26 mouse cellular contexts compared by ENCODE assay signal in genomic region chr13:103232171-103232570, GRCm38 (mm10).
"Had no signal": no experiment of that assay in that cellular context is flagged by ENCODE, and none has a peak within 500 bp of the region (broad histone marks: within the 10 kb centered on the region; RNA-seq: fewer than 3 reads in every experiment).

No protein-coding gene starts in this region.

- DNase-seq: cerebellum, adult 2 months; cerebellum, adult 8-10 months; cerebellum, adult 9-10 months; cerebellum, adult 9-11 months; cerebellum, postnatal 10 days; cerebellum, postnatal 14 days; cerebellum, postnatal 25 days; cerebellum, postnatal 36 days; embryo, embryonic 11 days; forebrain, postnatal 0 days; gastrocnemius, adult 2 months; gastrocnemius, postnatal 10 days; gastrocnemius, postnatal 14 days; gastrocnemius, postnatal 25 days; gastrocnemius, postnatal 36 days; heart, adult 18-20 months; heart, adult 2 months had no signal

- H3K36me3 ChIP-seq: embryonic facial prominence, embryonic 10.5 days; embryonic facial prominence, embryonic 12.5 days; embryonic facial prominence, embryonic 13.5 days; embryonic facial prominence, embryonic 15.5 days; forebrain, embryonic 10.5 days; forebrain, embryonic 12.5 days; forebrain, embryonic 15.5 days had no signal

- H3K27me3 ChIP-seq: embryonic facial prominence, embryonic 12.5 days; embryonic facial prominence, embryonic 13.5 days; embryonic facial prominence, embryonic 15.5 days; forebrain, embryonic 12.5 days; forebrain, embryonic 13.5 days; forebrain, embryonic 15.5 days had no signal

- H3K9me3 ChIP-seq: embryonic facial prominence, embryonic 10.5 days; embryonic facial prominence, embryonic 12.5 days; embryonic facial prominence, embryonic 13.5 days; embryonic facial prominence, embryonic 15.5 days; forebrain, embryonic 10.5 days; forebrain, embryonic 12.5 days; forebrain, embryonic 13.5 days; forebrain, embryonic 15.5 days had no signal

- H3K27ac ChIP-seq: embryonic facial prominence, embryonic 10.5 days; embryonic facial prominence, embryonic 12.5 days; embryonic facial prominence, embryonic 13.5 days; embryonic facial prominence, embryonic 15.5 days; forebrain, embryonic 10.5 days; forebrain, embryonic 12.5 days; forebrain, embryonic 13.5 days; forebrain, embryonic 15.5 days; gastrocnemius, adult 2 months; heart, adult 2 months had no signal

- H3K4me3 ChIP-seq: embryonic facial prominence, embryonic 10.5 days; embryonic facial prominence, embryonic 12.5 days; embryonic facial prominence, embryonic 13.5 days; embryonic facial prominence, embryonic 15.5 days; erythroblast, embryonic 14.5 days; forebrain, embryonic 10.5 days; forebrain, embryonic 12.5 days; forebrain, embryonic 13.5 days; forebrain, embryonic 15.5 days; gastrocnemius, adult 2 months; heart, adult 2 months had no signal

- H3K4me1 ChIP-seq: embryonic facial prominence, embryonic 10.5 days; embryonic facial prominence, embryonic 12.5 days; embryonic facial prominence, embryonic 13.5 days; embryonic facial prominence, embryonic 15.5 days; forebrain, embryonic 10.5 days; forebrain, embryonic 12.5 days; forebrain, embryonic 13.5 days; forebrain, embryonic 15.5 days had no signal
